Comparison of ENCODE assay signal across 14 mouse cellular contexts in the genomic region with DNA sequence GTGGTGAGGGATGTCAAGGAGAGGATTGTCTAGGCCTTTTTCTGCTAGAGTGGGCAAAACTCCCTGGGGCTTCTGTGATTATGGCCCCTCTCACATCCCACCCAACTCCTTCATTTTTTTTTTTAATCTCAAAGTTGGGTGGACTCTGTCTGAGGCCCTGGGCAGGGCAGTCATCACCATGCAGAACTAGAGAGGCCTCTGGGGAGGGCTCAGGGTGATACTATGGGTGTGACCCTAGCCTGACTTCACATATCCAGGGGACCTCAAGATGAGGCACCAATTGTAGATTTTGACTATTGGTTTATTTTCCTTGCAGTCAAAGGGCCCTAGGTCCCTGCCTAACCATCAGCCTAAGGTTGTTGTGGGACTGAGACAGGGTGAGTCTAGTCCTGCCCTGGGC.
"Had no signal": no experiment of that assay in that cellular context is flagged by ENCODE, and none has a peak within 500 bp of the region (broad histone marks: within the 10 kb centered on the region; RNA-seq: fewer than 3 reads in every experiment).

No protein-coding gene starts in this region.

- H3K4me2 ChIP-seq: limb, embryonic 15.5 days; lung, embryonic 14.5 days; midbrain, embryonic 13.5 days; neural tube, embryonic 15.5 days had no signal

- H3K27me3 ChIP-seq: limb, embryonic 15.5 days had no signal

- DNase-seq: kidney, adult 9 months; kidney, postnatal 10 days; kidney, postnatal 4 days; lung, embryonic 14.5 days; lung, postnatal 10 days; right cerebral cortex, postnatal 4 days; thymus, postnatal 4 days had no signal

- H3K36me3 ChIP-seq: limb, embryonic 15.5 days; midbrain, embryonic 13.5 days; neural tube, embryonic 15.5 days had no signal

- H3K9ac ChIP-seq: limb, embryonic 15.5 days; lung, embryonic 14.5 days; midbrain, embryonic 13.5 days; neural tube, embryonic 15.5 days had no signal

- ATAC-seq: inflammation-experienced regulatory T-cells, adult 6 months; intestine, postnatal 0 days; midbrain, embryonic 13.5 days had no signal

- H3K9me3 ChIP-seq: limb, embryonic 15.5 days; midbrain, embryonic 13.5 days; neural tube, embryonic 15.5 days had no signal

- H3K4me3 ChIP-seq: layer of hippocampus, adult 2 months; limb, embryonic 15.5 days; midbrain, embryonic 13.5 days; neural tube, embryonic 15.5 days had no signal

- H3K27ac ChIP-seq: layer of hippocampus, adult 2 months; limb, embryonic 15.5 days; macrophage; midbrain, embryonic 13.5 days; neural tube, embryonic 15.5 days had no signal
